Mouse (Mus musculus) neural tube, embryonic 13.5 days (tissue): ENCODE measurements around the gene Zfp969. TPM values are rescaled to one million over a fixed set of nuclear protein-coding genes. Genes with fewer than 3 reads are reported as not detected.
"Not testable (repeated sequence)": the region's sequence is repeated elsewhere in the genome, so short reads cannot be mapped to it uniquely, and the experiment has no call there.

Experiments
- ATAC-seq: fragments of 200-750 bp; cut with Nextera tagmentation; 2 replicates; pipeline ENCODE4 v1.8.0; 2017; ENCODE audit warnings: low read depth, mild to moderate bottlenecking, moderate TSS enrichment, moderate library complexity
- H3K27ac ChIP-seq: fragments of 300-500 bp; sonication (generic); replicated peaks from 2 replicates; pipeline ENCODE4 v1.5.1; 2015; ENCODE audit warnings: moderate library complexity, mild to moderate bottlenecking, inconsistent platforms
- H3K27me3 ChIP-seq: fragments of 300-500 bp; sonication (generic); 2 replicates; pipeline ENCODE4 v1.6.1; 2015; ENCODE audit warnings: mild to moderate bottlenecking, inconsistent platforms
- H3K36me3 ChIP-seq: fragments of 300-500 bp; sonication (generic); 2 replicates; pipeline ENCODE4 v1.6.1; 2015; ENCODE audit warnings: mild to moderate bottlenecking, inconsistent platforms
- H3K4me1 ChIP-seq: fragments of 300-500 bp; sonication (generic); replicated peaks from 2 replicates; pipeline ENCODE4 v1.6.1; 2015; ENCODE audit warnings: inconsistent platforms
- H3K4me2 ChIP-seq: fragments of 300-500 bp; sonication (generic); 2 replicates; pipeline ENCODE4 v1.6.1; 2015; ENCODE audit warnings: inconsistent platforms, mild to moderate bottlenecking, moderate library complexity
- H3K4me3 ChIP-seq: fragments of 300-500 bp; sonication (generic); 2 replicates; pipeline ENCODE4 v1.5.1; 2015; ENCODE audit warnings: mild to moderate bottlenecking, inconsistent platforms
- H3K9ac ChIP-seq: fragments of 300-500 bp; sonication (generic); 2 replicates; pipeline ENCODE4 v1.6.1; 2015; ENCODE audit warnings: moderate library complexity, mild to moderate bottlenecking, inconsistent platforms
- H3K9me3 ChIP-seq: fragments of 300-500 bp; sonication (generic); 2 replicates; pipeline ENCODE4 v1.6.1; 2016; ENCODE audit warnings: inconsistent platforms
- WGBS: fragments of 180-500 bp; shearing (Covaris S2); methylation state at CpG from one replicate; pipeline ENCODE4 v1.1.7; 2015; 5-methylcytosine and 5-hydroxymethylcytosine counted together
- polyA plus RNA-seq: library from polyadenylated mRNA; unstranded; fragments of >200 nt; fragmentation: Nextera tagmentation; extraction: Ambion mirVana; gene quantifications from 2 replicates; pipeline ENCODE4 v1.2.1, GENCODE M21; 2015

The Zfp969 gene
- 4.2 and 12.1 TPM in 2 replicates for polyA plus RNA-seq

GRCm38 (mm10) chr2:175703546-175703945 is at the start of gene Zfp969:
TSS of gene Zfp969 (minus strand) at chr2:175703646.
- not testable (repeated sequence) for H3K27ac ChIP-seq, H3K4me1 ChIP-seq, H3K9me3 ChIP-seq, H3K27me3 ChIP-seq, H3K4me2 ChIP-seq, ATAC-seq, H3K36me3 ChIP-seq, H3K9ac ChIP-seq, H3K4me3 ChIP-seq
- no CpG with 5 or more reads among the region's 9 CpGs for WGBS

- not testable (repeated sequence) for H3K4me3 ChIP-seq, H3K36me3 ChIP-seq, H3K27ac ChIP-seq, ATAC-seq, H3K4me1 ChIP-seq, H3K4me2 ChIP-seq, H3K9me3 ChIP-seq, H3K9ac ChIP-seq, H3K27me3 ChIP-seq
- no CpG with 5 or more reads among the region's 2 CpGs for WGBS
These were observed 37.8 kb upstream of the Zfp969 start, which contains the start of gene Gm2007 for GRCm38 (mm10) chr2:175741237-175741636. TSS of gene Gm2007 (plus strand) at chr2:175741537.

DNA sequence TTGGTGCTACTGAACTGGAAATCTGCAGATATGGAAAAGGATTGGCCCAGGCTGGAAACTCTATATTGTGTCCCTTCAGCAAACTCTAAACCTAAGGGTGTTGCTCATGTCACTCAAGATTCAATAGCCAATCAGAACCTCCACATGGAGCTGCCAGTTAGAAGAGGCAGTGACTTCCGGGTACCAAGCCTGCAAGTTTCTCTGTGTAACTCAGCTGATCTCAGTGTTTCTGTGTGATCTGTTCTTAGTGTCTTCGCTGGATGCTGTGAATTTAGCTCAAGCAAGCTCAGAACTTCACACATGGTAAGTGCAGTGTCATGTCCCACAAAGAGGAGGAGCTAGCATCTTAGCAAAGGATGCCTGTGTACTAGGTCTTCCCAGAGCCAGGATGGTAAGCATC is 59.8 kb downstream of the Zfp969 start, which contains the start of gene Gm11007:
Gene Gm11007 (plus strand): TSS at position 301 of the 400 bp plus-strand sequence.
- H3K9ac ChIP-seq, H3K4me3 ChIP-seq, H3K27ac ChIP-seq, H3K4me1 ChIP-seq, H3K4me2 ChIP-seq, H3K27me3 ChIP-seq, H3K36me3 ChIP-seq, ATAC-seq, H3K9me3 ChIP-seq: not testable (repeated sequence)
- no CpG with 5 or more reads among the region's 2 CpGs for WGBS

Other genes with a start within 250 kb of the Zfp969 start
- 6.4 and 8.7 TPM in 2 replicates for gene Zfp965, start 233.7 kb downstream of the Zfp969 start, polyA plus RNA-seq
- gene Gm11007, start 59.7 kb downstream of the Zfp969 start, polyA plus RNA-seq: not detected in 2 replicates
- gene Gm2007, start 37.9 kb upstream of the Zfp969 start, polyA plus RNA-seq: not detected in 2 replicates
- 2.1 and 2.8 TPM in 2 replicates for gene Gm14288, start 97.4 kb upstream of the Zfp969 start, polyA plus RNA-seq
- 30.4 and 31.5 TPM in 2 replicates for gene Gm6710, start 165.6 kb upstream of the Zfp969 start, polyA plus RNA-seq
- gene Zfp966, start 227.5 kb upstream of the Zfp969 start, polyA plus RNA-seq: 1.4 and 2.4 TPM in 2 replicates